Mouse (Mus musculus): Measurements from ENCODE around the gene Selp.

- TF ChIP-seq MAX (IDR thresholded peaks at IDR 0.05; ENCODE audit: low read length) (no peak), MYB (IDR thresholded peaks at IDR 0.05; ENCODE audit: low read depth, low read length) (no peak), POLR2A (IDR thresholded peaks at IDR 0.05; ENCODE audit: control insufficient read depth in 1 of 2, insufficient read depth in 1 of 2, low read depth in 1 of 2, low read length in 2 of 2, poor library complexity in 1 of 2) (no peak), CTCF (IDR thresholded peaks at IDR 0.05 in 2 of 3, conservative IDR thresholded peaks at IDR 0.05 in 1 of 3; ENCODE audit: control insufficient read depth in 1 of 3, insufficient read depth in 1 of 3, low read depth in 2 of 3, low read length in 3 of 3, poor library complexity in 1 of 3, severe bottlenecking in 1 of 3) (no peak), EP300 (IDR thresholded peaks at IDR 0.05; ENCODE audit: low read depth in 1 of 2, low read length in 2 of 2) (no peak), CHD1 (IDR thresholded peaks at IDR 0.05; ENCODE audit: low read depth, low read length) (no peak), GATA1 (IDR thresholded peaks at IDR 0.05; ENCODE audit: low read depth, low read length) (no peak)
Observed at GRCm38 (mm10) chr1:164073091-164073490, 42.0 kb upstream of the Selp start.

All from MEL (cell line).